Mouse (Mus musculus) urinary bladder, adult 18-20 months (tissue): ENCODE measurements around the gene Smpd2.

Experiments used
- DNase-seq, 2 experiments: peaks; one replicate each; pipeline ENCODE4 v3.0.0; 2022; ENCODE audit warnings: low spot score in 2 of 2, mixed read lengths in 2 of 2

Smpd2 gene

GRCm38 (mm10) chr10:41488877-41489276 is 1.3 kb downstream of the Smpd2 start:
- DNase-seq: no peak

- no peak for DNase-seq
These were observed 3.5 kb downstream of the Smpd2 start for GRCm38 (mm10) chr10:41486506-41487170.

- no peak for DNase-seq
These were observed 4.4 kb downstream of the Smpd2 start for GRCm38 (mm10) chr10:41485778-41486177.

- no peak for DNase-seq
These were observed 7.7 kb downstream of the Smpd2 start for GRCm38 (mm10) chr10:41482446-41482845.

DNA sequence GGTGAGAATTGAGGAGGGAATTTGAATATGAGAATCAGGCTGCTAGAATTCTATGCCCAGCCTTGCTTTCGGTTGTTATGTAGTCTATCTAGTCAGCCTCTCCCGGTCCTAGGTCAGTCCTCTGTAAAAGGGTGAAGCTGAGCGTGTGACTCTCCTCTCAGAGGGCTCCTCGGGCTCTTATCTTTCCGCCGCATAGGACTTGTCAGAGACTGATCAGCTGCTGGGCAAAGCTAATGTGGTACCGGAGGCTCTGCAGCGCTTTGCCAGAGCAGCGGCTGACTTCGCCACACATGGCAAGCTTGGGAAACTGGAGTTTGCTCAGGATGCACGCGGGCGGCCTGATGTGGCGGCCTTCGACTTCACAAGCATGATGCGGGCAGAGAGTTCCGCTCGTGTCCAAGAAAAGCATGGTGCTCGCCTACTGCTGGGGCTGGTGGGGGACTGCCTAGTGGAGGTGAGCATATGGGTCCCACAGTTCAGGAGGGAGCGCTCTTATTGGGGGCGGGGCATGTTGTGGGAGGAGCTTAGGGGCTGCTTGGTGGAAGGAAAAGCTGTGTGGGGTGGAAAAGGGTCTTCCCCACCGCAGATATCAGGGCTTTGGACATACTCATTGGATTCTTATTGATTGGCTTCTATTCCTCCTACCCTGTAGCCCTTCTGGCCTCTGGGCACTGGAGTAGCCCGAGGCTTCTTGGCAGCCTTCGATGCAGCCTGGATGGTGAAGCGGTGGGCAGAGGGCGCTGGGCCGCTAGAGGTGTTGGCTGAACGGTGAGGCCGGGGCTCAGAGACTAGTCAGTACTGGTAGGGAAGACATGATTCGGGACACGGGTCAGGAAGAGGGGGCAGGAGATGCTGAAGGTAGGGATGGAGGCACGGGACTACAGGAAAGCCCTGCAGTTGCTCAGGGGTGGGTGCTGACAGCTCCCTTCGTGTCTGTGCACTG is 9.0 kb downstream of the Smpd2 start:
- no peak for DNase-seq

- no peak for DNase-seq
These were observed 10.2 kb downstream of the Smpd2 start for GRCm38 (mm10) chr10:41479961-41480360.

GRCm38 (mm10) chr10:41477278-41478181 is 12.6 kb downstream of the Smpd2 start:
- DNase-seq: peak; percentile 39 to 70

- no peak for DNase-seq
These were observed 13.2 kb downstream of the Smpd2 start for GRCm38 (mm10) chr10:41477018-41477277.

GRCm38 (mm10) chr10:41476171-41477017 is 13.8 kb downstream of the Smpd2 start, which contains the start of gene Mical1:
Gene Mical1, plus strand, starts transcription at chr10:41476314.
- peak; percentile 50 to 59 for DNase-seq

DNA sequence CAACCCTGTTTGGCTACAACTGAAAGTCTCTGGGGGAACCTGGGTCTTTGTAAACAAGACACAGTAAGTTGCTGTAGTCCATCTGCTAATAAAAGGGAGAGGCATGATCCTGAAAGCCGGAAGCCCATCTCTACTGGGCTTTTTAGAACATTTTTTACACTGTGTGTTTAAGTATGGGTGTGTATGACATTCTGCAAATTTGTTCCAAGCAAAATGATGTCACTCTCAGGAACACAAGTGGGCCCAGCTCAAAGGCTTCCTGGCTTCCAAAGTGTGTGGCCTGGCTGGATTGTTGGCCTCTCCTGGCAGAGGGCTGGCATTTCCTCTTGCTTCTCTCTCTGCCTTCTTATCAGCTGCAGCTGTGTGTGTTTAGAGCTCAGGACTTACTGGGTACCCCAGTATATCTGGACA is 15.2 kb downstream of the Smpd2 start:
- no peak for DNase-seq

DNA sequence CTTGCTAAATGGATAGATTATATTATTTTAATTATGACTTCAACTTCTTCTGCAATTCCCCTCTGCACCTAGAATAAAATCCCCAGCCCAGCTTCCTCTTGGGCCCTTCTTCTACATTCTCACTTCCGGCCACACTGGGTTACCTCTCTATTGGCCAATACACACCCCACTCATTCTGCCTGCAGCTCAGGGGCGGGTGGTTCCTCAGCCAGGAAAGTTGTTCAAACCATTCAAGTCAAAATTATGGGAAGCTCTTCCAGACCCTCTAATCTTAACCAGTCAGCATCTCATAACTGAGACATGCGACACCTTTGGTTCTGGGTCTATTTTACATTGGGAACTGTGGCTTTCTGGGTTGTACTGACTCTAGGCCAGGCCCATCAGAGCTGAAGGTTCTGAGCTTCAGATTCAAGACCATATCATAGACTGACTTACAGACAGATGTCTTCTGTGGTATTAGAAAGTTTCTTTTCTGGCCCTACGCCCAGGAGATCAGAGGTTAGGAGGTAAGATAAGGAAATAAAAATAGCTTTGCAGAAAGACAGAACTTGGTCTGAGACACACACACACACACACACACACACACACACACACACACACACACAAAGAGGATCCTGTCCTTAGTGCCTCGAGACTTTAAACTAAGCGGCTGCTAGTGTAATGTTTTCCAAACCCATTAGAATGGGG is 16.2 kb downstream of the Smpd2 start:
- no peak for DNase-seq

DNA sequence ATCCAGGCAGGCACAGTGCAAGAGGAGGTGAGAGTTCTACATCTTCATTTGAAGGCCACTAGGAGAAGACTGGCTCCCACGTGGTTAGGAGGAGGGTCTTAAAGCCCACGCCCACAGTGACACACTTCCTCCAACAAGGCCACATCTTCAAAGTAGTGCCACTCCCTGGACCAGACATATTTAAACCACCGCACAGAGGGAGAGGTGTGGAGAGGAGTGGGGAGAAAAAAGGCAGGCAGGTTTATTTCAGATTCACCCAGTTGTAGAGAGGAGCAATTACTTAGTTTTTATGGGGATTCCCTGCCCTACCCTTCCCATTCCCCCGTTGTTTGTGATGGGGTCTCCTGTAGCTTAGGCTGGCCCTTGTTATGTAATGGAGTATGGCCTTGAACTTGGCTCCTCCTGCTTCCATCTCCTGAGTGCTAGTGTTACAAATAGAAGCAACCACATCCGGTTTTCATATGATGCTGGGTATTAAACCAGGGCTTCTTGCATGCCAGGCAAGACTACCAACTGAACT is 17.1 kb downstream of the Smpd2 start:
- no peak for DNase-seq

DNA sequence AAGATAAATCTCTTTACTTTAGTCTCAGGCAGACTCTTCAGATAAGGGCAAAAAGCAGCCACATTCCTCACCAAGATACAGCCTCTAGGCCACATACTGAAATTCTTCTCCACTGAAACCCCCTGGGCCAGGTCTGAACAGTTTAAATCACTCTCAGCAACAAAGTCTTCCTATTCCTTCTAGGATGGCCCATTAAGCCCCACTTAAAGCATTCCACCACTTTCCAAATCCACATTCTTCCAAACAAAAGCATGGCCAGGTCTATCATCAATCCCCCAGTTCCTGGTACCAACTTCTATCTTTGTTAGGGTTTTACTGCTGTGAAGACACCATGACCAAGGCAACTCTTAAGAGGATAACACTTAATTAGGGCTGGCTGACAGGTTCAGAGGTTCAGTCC is 17.6 kb downstream of the Smpd2 start:
- no peak for DNase-seq

DNA sequence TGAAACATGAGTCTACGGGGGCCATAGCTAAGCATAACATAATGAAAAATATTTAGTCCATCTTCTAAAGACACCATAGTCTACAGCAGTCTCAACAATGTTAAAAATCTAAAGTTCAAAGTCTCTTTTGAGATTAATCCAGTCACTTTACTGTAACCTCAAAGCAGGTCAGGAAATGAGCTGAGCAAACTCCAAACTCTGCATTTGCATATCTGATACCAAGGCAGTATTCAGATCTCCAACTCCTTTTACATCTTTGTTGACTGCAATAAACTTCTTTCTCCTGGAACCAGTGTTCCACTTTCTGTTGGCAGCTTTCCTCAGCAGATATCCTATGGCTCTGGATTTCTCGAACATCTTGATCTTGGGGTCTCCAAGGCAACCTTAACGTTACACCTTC is 19.5 kb downstream of the Smpd2 start:
- no peak for DNase-seq

- DNase-seq: no peak
These were observed 22.8 kb downstream of the Smpd2 start for GRCm38 (mm10) chr10:41467325-41467724.

DNA sequence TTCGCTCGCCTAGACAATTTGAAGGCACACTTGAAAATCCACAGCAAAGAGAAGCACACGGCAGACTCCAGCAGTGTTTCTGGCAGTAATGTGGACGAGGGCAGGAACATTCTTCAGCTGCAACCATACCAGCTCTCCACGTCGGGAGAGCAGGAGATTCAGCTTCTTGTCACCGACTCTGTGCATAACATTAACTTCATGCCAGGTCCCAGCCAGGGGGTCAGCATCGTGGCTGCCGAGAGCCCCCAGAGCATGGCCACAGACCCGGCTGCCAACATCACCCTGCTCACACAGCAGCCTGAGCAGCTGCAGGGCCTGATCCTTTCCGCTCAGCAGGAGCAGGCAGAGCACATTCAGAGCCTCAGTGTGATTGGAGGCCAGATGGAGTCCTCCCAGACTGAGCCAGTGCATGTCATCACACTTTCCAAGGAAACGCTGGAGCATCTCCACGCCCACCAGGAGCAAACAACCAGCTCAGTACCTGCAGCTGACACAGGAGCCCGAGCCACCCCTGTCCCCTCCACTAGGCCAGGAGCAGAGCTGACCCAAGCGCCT is 25.7 kb downstream of the Smpd2 start:
- DNase-seq: no peak

GRCm38 (mm10) chr10:41461057-41461722 is 29.0 kb downstream of the Smpd2 start:
- DNase-seq: no peak

DNA sequence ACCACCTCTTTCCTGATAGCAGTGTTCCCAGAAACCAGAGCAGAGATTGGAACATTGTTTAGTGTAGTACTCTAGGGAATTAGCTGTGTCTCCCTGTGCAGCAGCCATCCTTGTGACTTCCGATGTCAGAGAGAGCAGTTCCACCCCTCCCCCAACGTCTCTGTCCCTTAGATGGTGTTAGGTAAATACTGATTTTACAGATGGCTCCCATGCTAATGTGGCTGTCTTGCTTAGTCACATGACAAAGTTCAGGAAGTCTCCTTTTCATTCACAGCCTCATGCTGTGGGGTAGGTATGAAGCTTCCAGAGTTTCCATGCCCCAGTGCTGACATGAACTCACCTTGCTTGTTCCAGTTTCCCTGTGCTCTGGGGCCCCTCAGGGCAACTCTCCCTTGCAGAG is 29.7 kb downstream of the Smpd2 start:
- DNase-seq: no peak

- no peak for DNase-seq
These were observed 30.2 kb downstream of the Smpd2 start for GRCm38 (mm10) chr10:41459990-41460389.

GRCm38 (mm10) chr10:41452791-41453190 is 37.4 kb downstream of the Smpd2 start:
- no peak for DNase-seq
